Mouse (Mus musculus) brain, embryonic 18.5 days (tissue): ENCODE data around the gene Fnbp1.
A peak's percentile ranks its signal among the peaks of the same experiment; 100 is the strongest.
"Not testable (repeated sequence)": the region's sequence is repeated elsewhere in the genome, so short reads cannot be mapped to it uniquely, and the experiment has no call there.

Experiments
- DNase-seq: peaks from one replicate; pipeline ENCODE4 v3.0.0-alpha.2; 2012; ENCODE audit warnings: low read depth, low spot score

The Fnbp1 gene

GRCm38 (mm10) chr2:31141867-31142454, at the start of gene Fnbp1:
Fnbp1 (minus strand) TSS chr2:31142008.
- DNase-seq, result peak; percentile 69

- no peak for DNase-seq
These were observed 47.8 kb upstream of the Fnbp1 start for GRCm38 (mm10) chr2:31189654-31190053.

GRCm38 (mm10) chr2:31188691-31189090, 46.9 kb upstream of the Fnbp1 start:
- no peak for DNase-seq

GRCm38 (mm10) chr2:31183830-31184229, 42.0 kb upstream of the Fnbp1 start:
- no peak for DNase-seq

- DNase-seq, result no peak
These were observed 41.0 kb upstream of the Fnbp1 start for GRCm38 (mm10) chr2:31182786-31183330.

- DNase-seq, result no peak
These were observed 38.3 kb upstream of the Fnbp1 start for GRCm38 (mm10) chr2:31180081-31180551.

GRCm38 (mm10) chr2:31179471-31179870, 37.7 kb upstream of the Fnbp1 start:
- DNase-seq, result no peak

- DNase-seq, result not testable (repeated sequence)
These were observed 36.8 kb upstream of the Fnbp1 start for GRCm38 (mm10) chr2:31178593-31178992.

GRCm38 (mm10) chr2:31173290-31173689, 31.5 kb upstream of the Fnbp1 start:
- DNase-seq, result no peak

GRCm38 (mm10) chr2:31172536-31172935, 30.7 kb upstream of the Fnbp1 start:
- DNase-seq, result no peak

- no peak for DNase-seq
These were observed 30.2 kb upstream of the Fnbp1 start for GRCm38 (mm10) chr2:31172001-31172400.

- no peak for DNase-seq
These were observed 28.4 kb upstream of the Fnbp1 start for GRCm38 (mm10) chr2:31170164-31170563.

- DNase-seq, result no peak
These were observed 27.2 kb upstream of the Fnbp1 start for GRCm38 (mm10) chr2:31169001-31169400.

- DNase-seq, result not testable (repeated sequence)
These were observed 25.8 kb upstream of the Fnbp1 start for GRCm38 (mm10) chr2:31167571-31167970.

GRCm38 (mm10) chr2:31165529-31165928, 23.7 kb upstream of the Fnbp1 start:
- DNase-seq, result no peak

GRCm38 (mm10) chr2:31164841-31165455, 23.1 kb upstream of the Fnbp1 start:
- DNase-seq, result no peak

- DNase-seq, result no peak
These were observed 21.7 kb upstream of the Fnbp1 start for GRCm38 (mm10) chr2:31163361-31164118.

- no peak for DNase-seq
These were observed 19.8 kb upstream of the Fnbp1 start for GRCm38 (mm10) chr2:31161620-31162019.

- no peak for DNase-seq
These were observed 18.5 kb upstream of the Fnbp1 start for GRCm38 (mm10) chr2:31160147-31160920.

GRCm38 (mm10) chr2:31156846-31157245, 15.0 kb upstream of the Fnbp1 start:
- DNase-seq, result no peak
